Mouse (Mus musculus) monocyte, adult 5-6 weeks (primary cell): ENCODE data around the gene Tal1. TPM values are rescaled to one million over a fixed set of nuclear protein-coding genes. Genes with fewer than 3 reads are reported as not detected.
A peak's percentile ranks its signal among the peaks of the same experiment; 100 is the strongest.

Experiments
- ATAC-seq: fragments of 153-309, 156-312 bp; replicated peaks from 2 replicates; pipeline ENCODE4 v1.8.0; 2017; ENCODE audit warnings: mild to moderate bottlenecking; ENCODE audit not compliant: low TSS enrichment, insufficient number of reproducible peaks, severe bottlenecking, poor library complexity, low FRiP score
- total RNA-seq: library from RNA; stranded (forward); fragments of 200-1000, 200-491, 200-594 nt; gene quantifications from 3 replicates; pipeline ENCODE4 v1.2.3, GENCODE M21; 2017

Tal1 gene
- total RNA-seq, 1 experiment from 2014 or later, result 2.9 TPM

- no peak for ATAC-seq
Measured at GRCm38 (mm10) chr4:115062875-115063517, 6.8 kb downstream of the Tal1 start.

GRCm38 (mm10) chr4:115063518-115064239, 7.5 kb downstream of the Tal1 start:
- ATAC-seq, result no peak

GRCm38 (mm10) chr4:115071668-115072067, 15.4 kb downstream of the Tal1 start:
- ATAC-seq, result no peak

GRCm38 (mm10) chr4:115074789-115075188, 18.6 kb downstream of the Tal1 start:
- no peak for ATAC-seq

- no peak for ATAC-seq
Measured at GRCm38 (mm10) chr4:115075204-115075915, 19.1 kb downstream of the Tal1 start.

- no peak for ATAC-seq
Measured at GRCm38 (mm10) chr4:115078892-115079820, 22.9 kb downstream of the Tal1 start.

- no peak for ATAC-seq
Measured at GRCm38 (mm10) chr4:115079821-115080349, 23.7 kb downstream of the Tal1 start.

GRCm38 (mm10) chr4:115083031-115083430, 26.8 kb downstream of the Tal1 start:
- ATAC-seq, result no peak

GRCm38 (mm10) chr4:115085522-115086095, 29.4 kb downstream of the Tal1 start:
- peak; percentile 56 for ATAC-seq

GRCm38 (mm10) chr4:115086257-115086656, 30.0 kb downstream of the Tal1 start:
- ATAC-seq, result no peak

- ATAC-seq, result no peak
Measured at GRCm38 (mm10) chr4:115086763-115087415, 30.7 kb downstream of the Tal1 start.

GRCm38 (mm10) chr4:115088611-115089338, 32.5 kb downstream of the Tal1 start, which contains the start of gene Pdzk1ip1:
Pdzk1ip1 (plus strand) TSS chr4:115088708.
- no peak; the same call in 1 of the 2 replicates for ATAC-seq

- no peak for ATAC-seq
Measured at GRCm38 (mm10) chr4:115090592-115090991, 34.4 kb downstream of the Tal1 start.

GRCm38 (mm10) chr4:115091806-115092205, 35.6 kb downstream of the Tal1 start:
- ATAC-seq, result no peak

GRCm38 (mm10) chr4:115093331-115093864, 37.2 kb downstream of the Tal1 start:
- ATAC-seq, result no peak

- ATAC-seq, result no peak
Measured at GRCm38 (mm10) chr4:115094056-115094455, 37.8 kb downstream of the Tal1 start.
